Mouse (Mus musculus): Measurements from ENCODE around the gene Rdh16f1. TPM values are rescaled to one million over a fixed set of nuclear protein-coding genes. Genes with fewer than 3 reads are reported as not detected.
"Not testable (repeated sequence)": the region's sequence is repeated elsewhere in the genome, so short reads cannot be mapped to it uniquely, and the experiment has no call there.

Rdh16f1 gene
- total RNA-seq, 1 experiment from 2014 or later: 2.7 TPM

DNA sequence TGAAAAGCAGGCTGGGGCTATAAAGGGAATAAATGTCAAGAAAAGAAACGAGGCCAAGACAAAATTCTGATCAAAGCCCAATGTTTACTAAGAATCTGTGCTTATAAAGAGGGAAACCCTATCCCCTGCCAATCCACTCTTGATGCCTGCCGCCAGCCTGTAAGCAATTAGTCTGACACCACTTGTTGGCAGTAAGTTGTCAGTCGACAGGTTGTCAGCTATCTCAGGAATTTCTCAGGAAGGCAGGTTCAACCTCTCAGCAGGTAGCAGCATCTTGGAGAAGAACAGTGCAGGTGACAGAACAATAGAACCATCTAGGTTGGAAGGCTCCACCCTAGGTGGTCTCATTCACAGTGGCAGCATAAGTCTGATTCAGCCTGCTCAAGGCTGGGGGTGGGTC is 69.5 kb downstream of the Rdh16f1 start:
- DNase-seq: no peak

DNA sequence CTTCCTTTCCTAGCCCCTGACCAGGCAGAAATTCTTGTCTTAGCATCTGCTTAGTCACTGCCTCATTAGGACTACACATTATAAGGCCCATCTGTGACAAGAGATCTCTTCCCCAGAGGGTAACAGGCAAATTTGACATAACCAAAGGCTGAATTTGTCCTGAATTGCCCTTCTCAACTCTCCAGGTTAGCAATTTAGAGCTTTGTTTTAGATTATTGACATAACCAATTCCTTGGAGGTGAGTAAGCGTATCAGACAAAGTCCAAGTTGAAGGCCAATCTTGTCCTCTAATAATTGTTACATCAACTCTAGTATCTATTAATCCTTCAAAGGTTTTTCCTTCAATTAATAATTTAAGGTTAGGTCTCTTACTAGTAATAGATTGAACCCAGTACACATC is 74.6 kb downstream of the Rdh16f1 start:
- DNase-seq: not testable (repeated sequence)

DNA sequence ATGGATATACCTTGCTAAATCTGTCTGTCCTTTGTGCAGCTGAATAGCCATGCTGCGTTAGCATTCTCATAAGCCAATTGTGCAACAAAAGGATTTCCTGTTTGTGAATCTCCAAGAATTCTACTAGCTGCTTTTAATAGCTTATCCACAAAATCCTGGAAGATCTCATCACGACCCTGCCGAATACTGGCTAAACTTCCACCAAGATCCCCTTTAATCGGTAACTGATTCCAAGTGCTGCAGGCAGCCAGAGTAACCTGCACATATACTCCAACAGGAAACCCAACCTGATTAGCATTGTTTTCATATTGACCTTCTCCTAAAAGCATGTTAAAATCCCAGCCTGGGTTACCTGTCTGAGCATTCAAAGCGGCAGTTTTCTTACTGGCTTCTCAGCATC is 75.7 kb downstream of the Rdh16f1 start:
- DNase-seq: no peak

DNA sequence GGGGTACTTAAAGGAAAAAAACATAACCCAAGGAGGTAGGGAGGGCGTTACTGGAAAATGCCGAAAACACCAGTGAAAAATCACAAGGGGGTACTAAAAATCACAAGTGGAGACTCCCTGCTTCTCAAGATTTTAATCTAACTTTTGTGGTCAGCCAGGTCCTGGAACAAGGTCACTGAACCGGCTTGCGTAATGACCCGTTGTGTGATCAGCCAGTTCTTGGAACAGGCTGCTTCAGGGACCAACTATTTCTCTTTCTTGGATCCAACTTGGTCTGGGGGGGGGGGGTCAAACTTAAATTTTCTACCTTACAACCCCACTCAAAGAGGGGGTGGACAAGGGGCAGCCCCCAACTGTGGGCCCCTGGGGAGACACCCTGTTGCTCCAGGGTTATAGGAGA is 78.2 kb downstream of the Rdh16f1 start:
- DNase-seq: peak; percentile 33

DNA sequence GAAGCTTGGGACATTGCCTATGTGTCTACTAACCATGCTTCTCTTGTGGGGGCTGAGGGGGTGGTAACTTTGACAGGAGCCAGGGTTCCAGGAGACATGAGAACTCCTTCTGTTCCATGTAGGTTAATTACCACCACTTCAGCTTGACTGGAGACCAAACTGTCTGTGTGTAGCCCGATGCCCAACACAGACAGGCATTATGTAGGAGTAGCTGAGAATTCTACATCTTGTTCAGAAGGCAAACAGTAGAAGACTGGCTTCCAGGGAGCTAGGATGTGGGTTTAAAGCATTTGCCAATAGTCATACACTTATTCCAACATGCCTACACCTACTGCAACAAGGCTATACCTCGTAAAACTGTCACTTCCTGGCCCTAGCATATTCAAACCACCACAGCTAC is 79.0 kb downstream of the Rdh16f1 start:
- DNase-seq: no peak

DNA sequence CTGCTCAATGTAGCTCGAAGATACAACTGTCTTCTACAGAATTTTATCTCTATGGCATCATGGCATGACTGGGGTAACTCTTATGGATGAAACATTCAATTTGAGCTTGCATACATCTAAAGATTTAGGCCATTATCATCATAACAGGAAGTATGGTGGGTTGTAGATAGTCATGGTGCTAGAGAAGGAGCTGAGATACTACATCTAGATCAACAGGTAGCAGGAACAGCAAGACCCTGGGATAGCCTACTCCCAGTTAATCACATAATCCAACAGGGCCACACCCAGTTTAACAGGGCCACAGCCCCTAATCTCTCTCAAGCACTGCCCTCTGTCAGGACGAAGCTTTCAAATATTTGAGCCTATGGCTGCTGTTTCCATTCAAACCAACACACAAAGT is 81.2 kb downstream of the Rdh16f1 start:
- DNase-seq: no peak

Other genes starting within 250 kb of the Rdh16f1 start
- gene Ndufa4l2, start 244.8 kb upstream of the Rdh16f1 start, total RNA-seq (2021): 43.2 and 50.0 TPM in 2 replicates
- gene Shmt2, start 237.3 kb upstream of the Rdh16f1 start, total RNA-seq (2021): 56.3 and 61.1 TPM in 2 replicates
- 8.3 and 10.0 TPM in 2 replicates for gene Nxph4, start 225.2 kb upstream of the Rdh16f1 start, total RNA-seq (2021)
- 196 and 254 TPM in 2 replicates for gene Lrp1, start 138.6 kb upstream of the Rdh16f1 start, total RNA-seq (2021)
- gene Stat6, start 116.8 kb upstream of the Rdh16f1 start, total RNA-seq (2021): 117 and 121 TPM in 2 replicates
- 9.6 and 13.7 TPM in 2 replicates for gene Nemp1, start 92.9 kb upstream of the Rdh16f1 start, total RNA-seq (2021)
- 19.0 and 21.7 TPM in 2 replicates for gene Nab2, start 91.2 kb upstream of the Rdh16f1 start, total RNA-seq (2021)
- gene Myo1a, start 54.6 kb upstream of the Rdh16f1 start, total RNA-seq (2021): 0.33 and 1.1 TPM in 2 replicates
- not detected in 2 replicates for gene Tac2, start 35.3 kb upstream of the Rdh16f1 start, total RNA-seq (2021)
- gene Zbtb39, start 20.2 kb upstream of the Rdh16f1 start, total RNA-seq (2021): 12.3 and 13.5 TPM in 2 replicates
- 10.9 and 11.4 TPM in 2 replicates for gene Gpr182, start 8.1 kb upstream of the Rdh16f1 start, total RNA-seq (2021)
- gene Rdh1, start 66 bp upstream of the Rdh16f1 start, total RNA-seq (2021): 0.57 and 1.3 TPM in 2 replicates
- gene Rdh9, start 16.6 kb downstream of the Rdh16f1 start, total RNA-seq (2021): not detected in 2 replicates
- 0.12 and 0.52 TPM in 2 replicates for gene Rdh16, start 41.4 kb downstream of the Rdh16f1 start, total RNA-seq (2021)
- not detected in 2 replicates for gene Rdh19, start 90.1 kb downstream of the Rdh16f1 start, total RNA-seq (2021)
- gene Rdh16f2, start 106.7 kb downstream of the Rdh16f1 start, total RNA-seq (2021): not detected in 2 replicates
- gene Rdh7, start 129.0 kb downstream of the Rdh16f1 start, total RNA-seq (2021): 5.8 TPM in 1 of 2 replicates, not detected in the other
- 0.82 and 2.6 TPM in 2 replicates for gene Sdr9c7, start 138.7 kb downstream of the Rdh16f1 start, total RNA-seq (2021)
- gene Hsd17b6, start 247.8 kb downstream of the Rdh16f1 start, total RNA-seq (2021): 1.1 TPM in 1 of 2 replicates, not detected in the other

All from adrenal gland, postnatal 25 days (tissue).